Mouse (Mus musculus) thymus, adult 2 months (tissue): Measurements from ENCODE around the gene Paxx.

Experiments used
- CTCF ChIP-seq: fragments of 200-500 bp; IDR thresholded peaks from 2 replicates; pipeline ENCODE4 v1.5.1; 2012; ENCODE audit warnings: mild to moderate bottlenecking, control low read depth, low read length, moderate library complexity, borderline replicate concordance; ENCODE audit not compliant: control insufficient read depth, poor library complexity, insufficient read depth; ENCODE audit errors: extremely low read depth
- POLR2A ChIP-seq: fragments of 200-500 bp; IDR thresholded peaks from 2 replicates; pipeline ENCODE4 v1.6.1; 2012; ENCODE audit warnings: mild to moderate bottlenecking, low read length, control low read depth, moderate library complexity; ENCODE audit not compliant: control insufficient read depth, poor library complexity, insufficient read depth; ENCODE audit errors: extremely low read depth

- TF ChIP-seq POLR2A (no peak), CTCF (no peak)
These were observed 31.3 kb downstream of the Paxx start for GRCm38 (mm10) chr2:25429435-25430180.
